Mouse (Mus musculus): Measurements from ENCODE around the gene Itga9. TPM values are rescaled to one million over a fixed set of nuclear protein-coding genes. Genes with fewer than 3 reads are reported as not detected.

Gene Itga9
- total and polyA plus RNA-seq, 2 experiments from 2014 or later = 0.99 to 3.3 TPM

- DNase-seq = peak; percentile 66
- TF ChIP-seq CTCF (IDR thresholded peaks at IDR 0.05; ENCODE audit: low read depth) = no peak
- peak overlapping the region; percentile 92 for H3K27ac ChIP-seq (ENCODE audit: low read depth, low read length)
- no peaks in the 10 kb centered on the region for H3K36me3 ChIP-seq (ENCODE audit: insufficient read depth)
- H3K4me3 ChIP-seq (ENCODE audit: low read depth, low read length) = peak overlapping the region; percentile 79
- peaks cover 11% of the 10 kb centered on the region for H3K4me1 ChIP-seq (ENCODE audit: insufficient read depth)
- H3K4me2 ChIP-seq (ENCODE audit: low read depth) = peak overlapping the region; percentile 90
- peak overlapping the region; percentile 80 for H3K9ac ChIP-seq
- H3K9me3 ChIP-seq (ENCODE audit: low read length) = no peaks in the 10 kb centered on the region
- no peaks in the 10 kb centered on the region for H3K27me3 ChIP-seq (ENCODE audit: insufficient read depth, low read length)
- WGBS = 3% methylated on average over 33 of the region's 68 CpGs
- ATAC-seq = peak; percentile 53
Measured at GRCm38 (mm10) chr9:118926688-118927321, 320.3 kb downstream of the Itga9 start.

- no peaks in the 10 kb centered on the region for H3K9me3 ChIP-seq (ENCODE audit: low read length)
- DNase-seq (peak; percentile 28), ATAC-seq (no peak)
- no peak for TF ChIP-seq CTCF (IDR thresholded peaks at IDR 0.05; ENCODE audit: low read depth)
- H3K4me1 ChIP-seq (ENCODE audit: insufficient read depth) = peaks cover 11% of the 10 kb centered on the region
- H3K36me3 ChIP-seq (ENCODE audit: insufficient read depth) = no peaks in the 10 kb centered on the region
- H3K27ac ChIP-seq (ENCODE audit: low read depth, low read length) = 0 out of 2 replicates have a peak overlapping the region, but pooled peaks have one; percentile 92
- peak overlapping the region; percentile 90 for H3K4me2 ChIP-seq (ENCODE audit: low read depth)
- no peaks in the 10 kb centered on the region for H3K27me3 ChIP-seq (ENCODE audit: insufficient read depth, low read length)
- peak overlapping the region; percentile 79 for H3K4me3 ChIP-seq (ENCODE audit: low read depth, low read length)
- H3K9ac ChIP-seq = peak overlapping the region; percentile 80
- 16% methylated on average over 8 of the region's 8 CpGs for WGBS
Measured at GRCm38 (mm10) chr9:118927501-118927900, 321.0 kb downstream of the Itga9 start.

GRCm38 (mm10) chr9:118928007-118928406, 321.5 kb downstream of the Itga9 start:
- Histone ChIP-seq H3K4me2 (ENCODE audit: low read depth) (peak overlapping the region; percentile 90), H3K27me3 (ENCODE audit: insufficient read depth, low read length) (no peaks in the 10 kb centered on the region), H3K4me3 (ENCODE audit: low read depth, low read length) (no peak overlapping the region), H3K9me3 (ENCODE audit: low read length) (no peaks in the 10 kb centered on the region), H3K4me1 (ENCODE audit: insufficient read depth) (peaks cover 11% of the 10 kb centered on the region), H3K27ac (ENCODE audit: low read depth, low read length) (no peak overlapping the region), H3K36me3 (ENCODE audit: insufficient read depth) (no peaks in the 10 kb centered on the region), H3K9ac (peak overlapping the region; percentile 80; the same call in 1 of the 2 replicates)
- no peak for TF ChIP-seq CTCF (IDR thresholded peaks at IDR 0.05; ENCODE audit: low read depth)
- DNase-seq (no peak), ATAC-seq (no peak)
- 66% methylated on average over 2 of the region's 2 CpGs for WGBS

- ATAC-seq (no peak), DNase-seq (no peak)
- no peak overlapping the region for H3K4me3 ChIP-seq (ENCODE audit: low read depth, low read length)
- no peak for TF ChIP-seq CTCF (IDR thresholded peaks at IDR 0.05; ENCODE audit: low read depth)
- H3K4me2 ChIP-seq (ENCODE audit: low read depth) = 0 out of 2 replicates have a peak overlapping the region, but pooled peaks have one; percentile 90
- H3K36me3 ChIP-seq (ENCODE audit: insufficient read depth) = no peaks in the 10 kb centered on the region
- H3K27me3 ChIP-seq (ENCODE audit: insufficient read depth, low read length) = no peaks in the 10 kb centered on the region
- H3K4me1 ChIP-seq (ENCODE audit: insufficient read depth) = peaks cover 11% of the 10 kb centered on the region
- 50% methylated on average over 7 of the region's 7 CpGs for WGBS
- no peak overlapping the region for H3K27ac ChIP-seq (ENCODE audit: low read depth, low read length)
- no peaks in the 10 kb centered on the region for H3K9me3 ChIP-seq (ENCODE audit: low read length)
- H3K9ac ChIP-seq = no peak overlapping the region
Measured at GRCm38 (mm10) chr9:118928656-118929055, 322.2 kb downstream of the Itga9 start.

GRCm38 (mm10) chr9:118930611-118931010, 324.1 kb downstream of the Itga9 start:
- WGBS = 67% methylated on average over 9 of the region's 9 CpGs
- no peaks in the 10 kb centered on the region for H3K9me3 ChIP-seq (ENCODE audit: low read length)
- peaks cover 4% of the 10 kb centered on the region for H3K4me1 ChIP-seq (ENCODE audit: insufficient read depth)
- H3K27me3 ChIP-seq (ENCODE audit: insufficient read depth, low read length) = no peaks in the 10 kb centered on the region
- no peak overlapping the region for H3K4me2 ChIP-seq (ENCODE audit: low read depth)
- no peak overlapping the region for H3K9ac ChIP-seq
- no peak for TF ChIP-seq CTCF (IDR thresholded peaks at IDR 0.05; ENCODE audit: low read depth)
- H3K4me3 ChIP-seq (ENCODE audit: low read depth, low read length) = no peak overlapping the region
- no peak overlapping the region for H3K27ac ChIP-seq (ENCODE audit: low read depth, low read length)
- H3K36me3 ChIP-seq (ENCODE audit: insufficient read depth) = no peaks in the 10 kb centered on the region
- no peak for ATAC-seq
- no peak for DNase-seq

- no peaks in the 10 kb centered on the region for H3K4me1 ChIP-seq (ENCODE audit: insufficient read depth)
- no peaks in the 10 kb centered on the region for H3K27me3 ChIP-seq (ENCODE audit: insufficient read depth, low read length)
- H3K36me3 ChIP-seq (ENCODE audit: insufficient read depth) = no peaks in the 10 kb centered on the region
- no peak overlapping the region for H3K9ac ChIP-seq
- WGBS = 95% methylated on average over 9 of the region's 9 CpGs
- H3K4me3 ChIP-seq (ENCODE audit: low read depth, low read length) = no peak overlapping the region
- H3K9me3 ChIP-seq (ENCODE audit: low read length) = no peaks in the 10 kb centered on the region
- DNase-seq = no peak
- ATAC-seq = no peak
- no peak overlapping the region for H3K27ac ChIP-seq (ENCODE audit: low read depth, low read length)
- H3K4me2 ChIP-seq (ENCODE audit: low read depth) = no peak overlapping the region
- TF ChIP-seq CTCF (IDR thresholded peaks at IDR 0.05; ENCODE audit: low read depth) = 0 out of 2 replicates have a peak, but pooled peaks have one; percentile 4
Measured at GRCm38 (mm10) chr9:118933800-118934199, 327.3 kb downstream of the Itga9 start.

GRCm38 (mm10) chr9:118934319-118934718, 327.8 kb downstream of the Itga9 start:
- Histone ChIP-seq H3K4me3 (ENCODE audit: low read depth, low read length) (no peak overlapping the region), H3K27ac (ENCODE audit: low read depth, low read length) (no peak overlapping the region), H3K4me1 (ENCODE audit: insufficient read depth) (no peaks in the 10 kb centered on the region), H3K27me3 (ENCODE audit: insufficient read depth, low read length) (no peaks in the 10 kb centered on the region), H3K9ac (no peak overlapping the region), H3K9me3 (ENCODE audit: low read length) (no peaks in the 10 kb centered on the region), H3K36me3 (ENCODE audit: insufficient read depth) (no peaks in the 10 kb centered on the region), H3K4me2 (ENCODE audit: low read depth) (no peak overlapping the region)
- DNase-seq (no peak), ATAC-seq (no peak)
- no peak for TF ChIP-seq CTCF (IDR thresholded peaks at IDR 0.05; ENCODE audit: low read depth)
- WGBS = 88% methylated on average over 12 of the region's 12 CpGs

All from forebrain, postnatal 0 days (tissue).